Mouse (Mus musculus): Measurements from ENCODE around the gene Stoml1. TPM values are rescaled to one million over a fixed set of nuclear protein-coding genes. Genes with fewer than 3 reads are reported as not detected.
A peak's percentile ranks its signal among the peaks of the same experiment; 100 is the strongest.

Gene Stoml1
- polyA plus RNA-seq, 2 experiments = 28.7 to 47.2 TPM

GRCm38 (mm10) chr9:58216402-58216801, 36.6 kb upstream of the Stoml1 start:
- TF ChIP-seq POLR2A (IDR thresholded peaks at IDR 0.05; ENCODE audit: borderline replicate concordance, extremely low read depth, insufficient read depth, insufficient read length) = no peak
- H3K4me2 ChIP-seq (replicated peaks; ENCODE audit: low read depth, low read length, severe bottlenecking) = no peak overlapping the region
- DNase-seq (ENCODE audit: low spot score) (peak; percentile 29), ATAC-seq (ENCODE audit: low FRiP score, low read depth) (no peak)
- H3K27ac ChIP-seq (replicated peaks; ENCODE audit: low read depth, low read length) = no peak overlapping the region
- WGBS = 48% methylated on average over 6 of the region's 6 CpGs
- H3K9me3 ChIP-seq (ENCODE audit: control insufficient read depth, low read length) = no peaks in the 10 kb centered on the region
- H3K4me3 ChIP-seq (replicated peaks; ENCODE audit: low read length) = no peak overlapping the region
- H3K9ac ChIP-seq (ENCODE audit: low read depth, low read length, severe bottlenecking) = no peak overlapping the region
- peaks cover 16% of the 10 kb centered on the region for H3K4me1 ChIP-seq (ENCODE audit: control insufficient read depth, insufficient read depth, low read length)
- H3K36me3 ChIP-seq (ENCODE audit: control insufficient read depth, insufficient read depth, low read length) = peaks cover 11% of the 10 kb centered on the region
- H3K27me3 ChIP-seq (ENCODE audit: control insufficient read depth, insufficient read depth, low read length) = no peaks in the 10 kb centered on the region

GRCm38 (mm10) chr9:58218539-58218938, 34.4 kb upstream of the Stoml1 start:
- Histone ChIP-seq H3K9me3 (ENCODE audit: control insufficient read depth, low read length) (no peaks in the 10 kb centered on the region), H3K27me3 (ENCODE audit: control insufficient read depth, insufficient read depth, low read length) (no peaks in the 10 kb centered on the region), H3K4me3 (replicated peaks; ENCODE audit: low read length) (no peak overlapping the region), H3K9ac (ENCODE audit: low read depth, low read length, severe bottlenecking) (no peak overlapping the region), H3K4me1 (ENCODE audit: control insufficient read depth, insufficient read depth, low read length) (peaks cover 16% of the 10 kb centered on the region), H3K27ac (replicated peaks; ENCODE audit: low read depth, low read length) (no peak overlapping the region), H3K36me3 (ENCODE audit: control insufficient read depth, insufficient read depth, low read length) (peaks cover 20% of the 10 kb centered on the region), H3K4me2 (replicated peaks; ENCODE audit: low read depth, low read length, severe bottlenecking) (no peak overlapping the region)
- DNase-seq (ENCODE audit: low spot score) = no peak
- 79% methylated on average over 3 of the region's 3 CpGs for whole genome bisulfite sequencing
- no peak for ATAC-seq (ENCODE audit: low FRiP score, low read depth)
- no peak for TF ChIP-seq POLR2A (IDR thresholded peaks at IDR 0.05; ENCODE audit: borderline replicate concordance, extremely low read depth, insufficient read depth, insufficient read length)

GRCm38 (mm10) chr9:58220218-58220903, 32.6 kb upstream of the Stoml1 start:
- ATAC-seq (ENCODE audit: low FRiP score, low read depth) = peak; percentile 16; the same call in 1 of the 2 replicates
- H3K4me1 ChIP-seq (ENCODE audit: control insufficient read depth, insufficient read depth, low read length) = peaks cover 9% of the 10 kb centered on the region; the same call in 1 of the 2 replicates
- no peak for TF ChIP-seq POLR2A (IDR thresholded peaks at IDR 0.05; ENCODE audit: borderline replicate concordance, extremely low read depth, insufficient read depth, insufficient read length)
- no peak overlapping the region for H3K9ac ChIP-seq (ENCODE audit: low read depth, low read length, severe bottlenecking)
- H3K4me3 ChIP-seq (replicated peaks; ENCODE audit: low read length) = no peak overlapping the region
- H3K36me3 ChIP-seq (ENCODE audit: control insufficient read depth, insufficient read depth, low read length) = peaks cover 22% of the 10 kb centered on the region
- H3K27me3 ChIP-seq (ENCODE audit: control insufficient read depth, insufficient read depth, low read length) = no peaks in the 10 kb centered on the region
- no peak overlapping the region for H3K4me2 ChIP-seq (replicated peaks; ENCODE audit: low read depth, low read length, severe bottlenecking)
- no peaks in the 10 kb centered on the region for H3K9me3 ChIP-seq (ENCODE audit: control insufficient read depth, low read length)
- WGBS = 60% methylated on average over 24 of the region's 24 CpGs
- no peak overlapping the region for H3K27ac ChIP-seq (replicated peaks; ENCODE audit: low read depth, low read length)
- no peak for DNase-seq (ENCODE audit: low spot score)

DNA sequence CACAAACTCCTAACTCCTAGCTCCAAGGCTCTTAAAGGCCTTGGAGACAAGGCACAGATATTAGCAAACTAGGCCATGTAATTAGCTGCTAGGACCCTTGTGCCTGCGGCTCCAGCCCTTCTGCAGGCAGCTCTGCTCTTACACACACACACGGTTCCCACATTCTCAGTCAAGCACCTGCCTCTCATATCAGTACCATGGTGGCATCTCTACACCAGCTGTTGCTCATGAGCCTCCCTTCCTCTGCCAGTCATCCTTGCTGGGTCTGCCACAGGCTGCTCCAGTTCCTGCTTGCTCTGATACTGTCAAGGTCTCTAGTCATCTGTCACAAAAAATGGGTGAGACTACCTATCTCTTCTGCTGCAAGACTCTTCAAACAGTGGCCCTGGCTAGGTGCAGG, 28.6 kb upstream of the Stoml1 start:
- 93% methylated on average over 2 of the region's 2 CpGs for WGBS
- Histone ChIP-seq H3K9ac (ENCODE audit: low read depth, low read length, severe bottlenecking) (no peak overlapping the region), H3K36me3 (ENCODE audit: control insufficient read depth, insufficient read depth, low read length) (peaks cover 44% of the 10 kb centered on the region), H3K27ac (replicated peaks; ENCODE audit: low read depth, low read length) (no peak overlapping the region), H3K4me3 (replicated peaks; ENCODE audit: low read length) (no peak overlapping the region), H3K27me3 (ENCODE audit: control insufficient read depth, insufficient read depth, low read length) (no peaks in the 10 kb centered on the region), H3K9me3 (ENCODE audit: control insufficient read depth, low read length) (no peaks in the 10 kb centered on the region), H3K4me1 (ENCODE audit: control insufficient read depth, insufficient read depth, low read length) (peaks cover 9% of the 10 kb centered on the region; the same call in 1 of the 2 replicates), H3K4me2 (replicated peaks; ENCODE audit: low read depth, low read length, severe bottlenecking) (no peak overlapping the region)
- ATAC-seq (ENCODE audit: low FRiP score, low read depth) (no peak), DNase-seq (ENCODE audit: low spot score) (no peak)
- no peak for TF ChIP-seq POLR2A (IDR thresholded peaks at IDR 0.05; ENCODE audit: borderline replicate concordance, extremely low read depth, insufficient read depth, insufficient read length)

GRCm38 (mm10) chr9:58225915-58226913, 26.8 kb upstream of the Stoml1 start:
- Histone ChIP-seq H3K4me3 (replicated peaks; ENCODE audit: low read length) (no peak overlapping the region), H3K27me3 (ENCODE audit: control insufficient read depth, insufficient read depth, low read length) (no peaks in the 10 kb centered on the region), H3K9ac (ENCODE audit: low read depth, low read length, severe bottlenecking) (no peak overlapping the region), H3K4me2 (replicated peaks; ENCODE audit: low read depth, low read length, severe bottlenecking) (no peak overlapping the region), H3K36me3 (ENCODE audit: control insufficient read depth, insufficient read depth, low read length) (peaks cover 51% of the 10 kb centered on the region), H3K9me3 (ENCODE audit: control insufficient read depth, low read length) (no peaks in the 10 kb centered on the region), H3K27ac (replicated peaks; ENCODE audit: low read depth, low read length) (no peak overlapping the region), H3K4me1 (ENCODE audit: control insufficient read depth, insufficient read depth, low read length) (no peaks in the 10 kb centered on the region)
- no peak for TF ChIP-seq POLR2A (IDR thresholded peaks at IDR 0.05; ENCODE audit: borderline replicate concordance, extremely low read depth, insufficient read depth, insufficient read length)
- ATAC-seq (ENCODE audit: low FRiP score, low read depth) = no peak
- 68% methylated on average over 9 of the region's 9 CpGs for WGBS
- peak; percentile 33 for DNase-seq (ENCODE audit: low spot score)

Measured in limb, embryonic 14.5 days (tissue).